Comparison of ENCODE assay signal across 10 mouse cellular contexts in genomic region chr4:123438414-123438813, GRCm38 (mm10).
DNase-seq lines count a peak whose midpoint lies in the region; TF ChIP-seq lines count a peak whose summit lies in the region.
"Had no signal": no experiment of that assay in that cellular context is flagged by ENCODE, and none has a peak within 500 bp of the region (broad histone marks: within the 10 kb centered on the region; RNA-seq: fewer than 3 reads in every experiment).

No protein-coding gene starts in this region.

- no peak; the same call in 1 of the 2 replicates for TF ChIP-seq CTCF in gastrocnemius, adult 2 months (IDR thresholded peaks at IDR 0.05)

- peak; percentile 29 for DNase-seq in 3T3-L1 (ENCODE audit: low read depth, low spot score)
- peak; percentile 40 for DNase-seq in Muller cell, postnatal 12 days (ENCODE audit: inconsistent ontology term)
- peak; percentile 79 for DNase-seq in gastrocnemius, adult 2 months
- peak; percentile 53 to 58 for DNase-seq in kidney, adult 8-10 months
- no peak for DNase-seq in ovary, postnatal 10 days (ENCODE audit: low spot score)
- DNase-seq in thymus, postnatal 10 days (ENCODE audit: low spot score in 2 of 2): no peak
- DNase-seq in ovary, postnatal 36 days (ENCODE audit: low spot score): no peak
- DNase-seq: thymus, postnatal 36 days had no signal

- intact Hi-C loops in gastrocnemius, adult 2 months (cut with DNase I): no loop called here

- H3K4me3 ChIP-seq in gastrocnemius, adult 2 months: no peak overlapping the region
- H3K4me3 ChIP-seq: myocyte had no signal

- H3K27ac ChIP-seq in gastrocnemius, adult 2 months: peak overlapping the region; percentile 78
- H3K27ac ChIP-seq: liver, embryonic 14.5 days had no signal

Comparison
In these comparisons a context has a peak if more than half of its experiments do, and no peak if none do; other contexts are left out.
1. DNase-seq: peak in 3T3-L1 (single experiment), Muller cell, postnatal 12 days (single experiment), gastrocnemius, adult 2 months (single experiment) and kidney, adult 8-10 months (2 of 2); none in ovary, postnatal 10 days (single experiment), thymus, postnatal 10 days (0 of 2) and ovary, postnatal 36 days (single experiment).